Mouse (Mus musculus) myocyte (in vitro differentiated cells): ENCODE measurements around the gene Cald1. TPM values are rescaled to one million over a fixed set of nuclear protein-coding genes. Genes with fewer than 3 reads are reported as not detected.

Experiments
- H3K27me3 ChIP-seq: one replicate; pipeline ENCODE4 v1.6.1; 2011; ENCODE audit not compliant: control insufficient read depth, insufficient read depth, insufficient read length
- H3K36me3 ChIP-seq: one replicate; pipeline ENCODE4 v1.6.1; 2011; ENCODE audit not compliant: control insufficient read depth, insufficient read depth
- H3K4me2 ChIP-seq: one replicate; pipeline ENCODE4 v1.6.1; 2011; ENCODE audit warnings: low read depth, control low read depth
- H3K4me3 ChIP-seq: one replicate; pipeline ENCODE4 v1.5.1; 2011; ENCODE audit warnings: mild to moderate bottlenecking, control low read depth, moderate library complexity
- H3K79me2 ChIP-seq: one replicate; pipeline ENCODE4 v1.6.1; 2011; ENCODE audit not compliant: control insufficient read depth, insufficient read depth
- H3ac ChIP-seq: one replicate; pipeline ENCODE4 v1.6.1; 2011; ENCODE audit not compliant: control insufficient read depth, insufficient read length
- MAX ChIP-seq: IDR thresholded peaks from one replicate; pipeline ENCODE4 v1.6.1; 2011; ENCODE audit warnings: low read depth, mild to moderate bottlenecking, control low read depth
- MYOD1 ChIP-seq, 3 experiments: IDR thresholded peaks; one replicate each; pipeline ENCODE4 v1.6.1; 2011; ENCODE audit warnings: control low read depth in 2 of 3, low read depth in 2 of 3, mild to moderate bottlenecking in 2 of 3, moderate library complexity in 1 of 3; ENCODE audit not compliant: insufficient read length in 2 of 3, control insufficient read depth in 1 of 3
- MYOG ChIP-seq, 3 experiments: IDR thresholded peaks; one replicate each; pipeline ENCODE4 v1.6.1; 2011; ENCODE audit warnings: control low read depth in 2 of 3, low read depth in 2 of 3, mild to moderate bottlenecking in 2 of 3; ENCODE audit not compliant: insufficient read length in 2 of 3, control insufficient read depth in 1 of 3, insufficient read depth in 1 of 3
- POLR2AphosphoS2 ChIP-seq: IDR thresholded peaks from one replicate; pipeline ENCODE4 v1.6.1; 2011; ENCODE audit warnings: low read depth, control low read depth; ENCODE audit not compliant: insufficient read length
- SRF ChIP-seq: IDR thresholded peaks from one replicate; pipeline ENCODE4 v1.6.1; 2011; ENCODE audit warnings: low read depth; ENCODE audit not compliant: control insufficient read depth, insufficient read length
- USF1 ChIP-seq: IDR thresholded peaks from one replicate; pipeline ENCODE4 v1.6.1; 2011; ENCODE audit warnings: low read depth, mild to moderate bottlenecking, control low read depth, moderate library complexity
- polyA plus RNA-seq: library from polyadenylated mRNA; unstranded; fragments of >200 nt; fragmentation: generic; extraction: Trizol; gene quantifications from one replicate; pipeline ENCODE4 v1.2.1, GENCODE M21; 2012; ENCODE audit warnings: missing spikeins

The Cald1 gene
- polyA plus RNA-seq, 1 experiment = 88.1 TPM

DNA sequence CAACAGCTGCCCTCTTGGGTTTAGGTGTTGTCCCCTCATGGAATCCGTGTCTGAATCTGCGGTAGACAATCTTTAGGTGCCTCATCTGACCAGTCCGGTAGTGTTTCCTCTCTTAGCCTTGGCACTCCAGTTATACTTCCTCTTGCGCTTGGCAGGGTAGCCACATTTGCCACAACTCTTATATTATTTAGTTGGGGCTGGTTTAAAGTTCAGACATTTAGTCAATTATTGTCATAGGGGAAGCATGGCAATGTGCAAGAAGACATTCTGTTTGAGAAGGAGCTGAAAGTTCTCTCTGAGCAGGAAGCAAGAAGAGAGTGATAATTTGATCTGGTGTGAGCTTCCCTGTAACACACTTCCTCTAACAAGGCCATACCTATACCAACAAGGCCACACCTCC lies 212.4 kb downstream of the Cald1 start:
- Histone ChIP-seq H3K4me2 (no peak overlapping the region), H3K4me3 (no peak overlapping the region), H3ac (no peak overlapping the region), H3K36me3 (no peaks in the 10 kb centered on the region), H3K27me3 (no peaks in the 10 kb centered on the region), H3K79me2 (no peaks in the 10 kb centered on the region)
- TF ChIP-seq MAX = no peak
- TF ChIP-seq POLR2AphosphoS2 = no peak
- TF ChIP-seq USF1 = no peak
- no peak for TF ChIP-seq MYOG (IDR thresholded peaks at IDR 0.05; ENCODE audit: control insufficient read depth in 1 of 3, insufficient read depth in 1 of 3, insufficient read length in 2 of 3, low read depth in 2 of 3)

DNA sequence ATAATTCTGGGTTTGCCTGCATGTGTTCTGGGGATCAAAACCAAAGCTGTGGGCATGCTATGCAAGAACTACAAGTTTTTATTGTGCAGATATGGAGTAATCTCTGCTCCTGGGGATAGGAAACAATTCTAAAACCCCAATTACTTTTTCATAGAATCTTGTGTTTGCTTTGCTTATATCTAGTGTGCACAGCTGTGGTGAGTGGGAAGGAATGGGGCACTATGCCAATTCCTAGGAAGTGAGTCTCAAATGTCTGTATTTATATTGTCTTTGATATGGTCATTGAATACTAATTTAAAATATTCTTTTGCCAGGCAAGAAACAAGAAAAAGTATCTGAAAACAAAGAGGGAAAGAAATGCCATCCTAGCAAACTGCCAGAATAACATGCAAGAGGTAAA lies 226.1 kb downstream of the Cald1 start:
- H3ac ChIP-seq = no peak overlapping the region
- peak overlapping the region; percentile 26 for H3K4me2 ChIP-seq
- no peaks in the 10 kb centered on the region for H3K36me3 ChIP-seq
- TF ChIP-seq MYOD1 (IDR thresholded peaks at IDR 0.05; ENCODE audit: control insufficient read depth in 1 of 3, insufficient read length in 2 of 3, low read depth in 2 of 3) (peak in 1 of 3 experiments; percentile 13), SRF (no peak)
- H3K79me2 ChIP-seq = no peaks in the 10 kb centered on the region
- no peaks in the 10 kb centered on the region for H3K27me3 ChIP-seq
- H3K4me3 ChIP-seq = no peak overlapping the region

Other genes with a start within 250 kb of the Cald1 start
- gene Akr1b8, start 244.4 kb upstream of the Cald1 start, polyA plus RNA-seq = 167 TPM
- gene Akr1b10, start 214.3 kb upstream of the Cald1 start, polyA plus RNA-seq = 38.2 TPM
- 19.4 TPM for gene Akr1b7, start 186.2 kb upstream of the Cald1 start, polyA plus RNA-seq
- 18.6 TPM for gene Bpgm, start 122.3 kb upstream of the Cald1 start, polyA plus RNA-seq
- gene Agbl3, start 181.9 kb downstream of the Cald1 start, polyA plus RNA-seq = 3.6 TPM